Mouse (Mus musculus): ENCODE data around the gene 4930522H14Rik. TPM values are rescaled to one million over a fixed set of nuclear protein-coding genes. Genes with fewer than 3 reads are reported as not detected.

4930522H14Rik gene
- polyA plus RNA-seq, 1 experiment from 2014 or later, result not detected

DNA sequence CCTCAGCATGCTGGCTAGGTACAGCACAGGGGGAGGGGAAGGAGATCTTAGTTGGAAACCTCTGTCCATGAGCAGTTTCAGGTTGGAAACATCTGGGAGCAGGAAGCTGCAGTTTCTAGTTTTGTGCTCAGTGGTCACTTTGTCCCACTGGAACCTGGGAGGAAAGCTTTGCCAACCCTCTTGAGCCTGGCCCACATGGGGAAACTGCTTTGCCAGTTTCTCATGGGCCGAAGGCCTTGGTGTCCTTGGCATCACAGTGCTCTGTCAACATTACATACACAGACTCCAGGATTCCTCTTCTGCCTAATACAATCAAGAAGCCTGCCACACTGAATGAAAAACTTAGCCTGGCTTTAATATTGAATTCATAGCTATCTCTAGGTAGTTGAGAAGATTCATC is 48.4 kb downstream of the 4930522H14Rik start:
- Histone ChIP-seq H3K36me3 (ENCODE audit: control insufficient read depth, insufficient read depth, low read length) (no peaks in the 10 kb centered on the region), H3K4me1 (ENCODE audit: control insufficient read depth, insufficient read depth, low read length) (no peaks in the 10 kb centered on the region), H3K27me3 (replicated peaks; ENCODE audit: control insufficient read depth, insufficient read depth, low read length) (no peaks in the 10 kb centered on the region), H3K9me3 (ENCODE audit: control insufficient read depth, low read length) (no peaks in the 10 kb centered on the region), H3K4me3 (ENCODE audit: low read length) (no peak overlapping the region), H3K9ac (ENCODE audit: low read depth, low read length) (no peak overlapping the region), H3K4me2 (ENCODE audit: low read depth, low read length) (no peak overlapping the region), H3K27ac (ENCODE audit: low read length) (no peak overlapping the region)
- no peak for ATAC-seq
- 78% methylated on average over 1 of the region's 1 CpGs for WGBS

- H3K9me3 ChIP-seq (ENCODE audit: control insufficient read depth, low read length), result no peaks in the 10 kb centered on the region
- H3K27me3 ChIP-seq (replicated peaks; ENCODE audit: control insufficient read depth, insufficient read depth, low read length), result no peaks in the 10 kb centered on the region
- H3K27ac ChIP-seq (ENCODE audit: low read length), result no peak overlapping the region
- no peak overlapping the region for H3K4me2 ChIP-seq (ENCODE audit: low read depth, low read length)
- no peak overlapping the region for H3K4me3 ChIP-seq (ENCODE audit: low read length)
- H3K4me1 ChIP-seq (ENCODE audit: control insufficient read depth, insufficient read depth, low read length), result no peaks in the 10 kb centered on the region
- 84% methylated on average over 2 of the region's 2 CpGs for WGBS
- ATAC-seq, result no peak
- H3K9ac ChIP-seq (ENCODE audit: low read depth, low read length), result no peak overlapping the region
- H3K36me3 ChIP-seq (ENCODE audit: control insufficient read depth, insufficient read depth, low read length), result no peaks in the 10 kb centered on the region
Measured at GRCm38 (mm10) chr4:109481424-109481823, 49.7 kb downstream of the 4930522H14Rik start.

DNA sequence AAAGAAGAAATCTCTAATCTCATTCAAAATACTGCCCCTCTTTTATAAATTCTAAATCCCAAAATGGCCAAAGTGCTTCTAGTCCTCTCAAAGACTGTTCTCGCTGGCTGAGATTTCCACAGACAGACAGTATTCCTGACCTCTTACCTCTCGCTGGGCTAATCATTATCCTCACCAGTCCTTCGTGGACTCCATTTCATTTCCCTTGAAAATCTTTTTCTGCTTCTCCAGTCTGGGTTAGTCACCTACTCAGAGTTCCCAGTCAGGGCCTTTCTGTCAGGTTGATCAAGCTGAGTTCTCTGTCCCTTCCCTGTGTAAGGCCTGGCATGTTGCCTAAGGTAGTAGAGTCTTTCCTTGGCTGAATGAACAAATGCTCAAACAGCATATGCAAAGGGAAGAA is 53.6 kb downstream of the 4930522H14Rik start:
- no peak overlapping the region for H3K4me3 ChIP-seq (ENCODE audit: low read length)
- 87% methylated on average over 3 of the region's 3 CpGs for WGBS
- no peaks in the 10 kb centered on the region for H3K27me3 ChIP-seq (replicated peaks; ENCODE audit: control insufficient read depth, insufficient read depth, low read length)
- H3K36me3 ChIP-seq (ENCODE audit: control insufficient read depth, insufficient read depth, low read length), result no peaks in the 10 kb centered on the region
- H3K9ac ChIP-seq (ENCODE audit: low read depth, low read length), result no peak overlapping the region
- ATAC-seq, result no peak
- H3K4me2 ChIP-seq (ENCODE audit: low read depth, low read length), result no peak overlapping the region
- H3K9me3 ChIP-seq (ENCODE audit: control insufficient read depth, low read length), result no peaks in the 10 kb centered on the region
- H3K27ac ChIP-seq (ENCODE audit: low read length), result no peak overlapping the region
- peaks cover 5% of the 10 kb centered on the region; the same call in 1 of the 2 replicates for H3K4me1 ChIP-seq (ENCODE audit: control insufficient read depth, insufficient read depth, low read length)

GRCm38 (mm10) chr4:109476554-109477014 is 54.5 kb downstream of the 4930522H14Rik start:
- Histone ChIP-seq H3K9ac (ENCODE audit: low read depth, low read length) (peak overlapping the region; percentile 99), H3K27ac (ENCODE audit: low read length) (peak overlapping the region; percentile 95), H3K4me2 (ENCODE audit: low read depth, low read length) (peak overlapping the region; percentile 66), H3K4me1 (ENCODE audit: control insufficient read depth, insufficient read depth, low read length) (peaks cover 5% of the 10 kb centered on the region; the same call in 1 of the 2 replicates), H3K36me3 (ENCODE audit: control insufficient read depth, insufficient read depth, low read length) (no peaks in the 10 kb centered on the region), H3K4me3 (ENCODE audit: low read length) (peak overlapping the region; percentile 93), H3K27me3 (replicated peaks; ENCODE audit: control insufficient read depth, insufficient read depth, low read length) (no peaks in the 10 kb centered on the region), H3K9me3 (ENCODE audit: control insufficient read depth, low read length) (no peaks in the 10 kb centered on the region)
- 0% methylated on average over 37 of the region's 39 CpGs for WGBS
- ATAC-seq, result peak; percentile 99

DNA sequence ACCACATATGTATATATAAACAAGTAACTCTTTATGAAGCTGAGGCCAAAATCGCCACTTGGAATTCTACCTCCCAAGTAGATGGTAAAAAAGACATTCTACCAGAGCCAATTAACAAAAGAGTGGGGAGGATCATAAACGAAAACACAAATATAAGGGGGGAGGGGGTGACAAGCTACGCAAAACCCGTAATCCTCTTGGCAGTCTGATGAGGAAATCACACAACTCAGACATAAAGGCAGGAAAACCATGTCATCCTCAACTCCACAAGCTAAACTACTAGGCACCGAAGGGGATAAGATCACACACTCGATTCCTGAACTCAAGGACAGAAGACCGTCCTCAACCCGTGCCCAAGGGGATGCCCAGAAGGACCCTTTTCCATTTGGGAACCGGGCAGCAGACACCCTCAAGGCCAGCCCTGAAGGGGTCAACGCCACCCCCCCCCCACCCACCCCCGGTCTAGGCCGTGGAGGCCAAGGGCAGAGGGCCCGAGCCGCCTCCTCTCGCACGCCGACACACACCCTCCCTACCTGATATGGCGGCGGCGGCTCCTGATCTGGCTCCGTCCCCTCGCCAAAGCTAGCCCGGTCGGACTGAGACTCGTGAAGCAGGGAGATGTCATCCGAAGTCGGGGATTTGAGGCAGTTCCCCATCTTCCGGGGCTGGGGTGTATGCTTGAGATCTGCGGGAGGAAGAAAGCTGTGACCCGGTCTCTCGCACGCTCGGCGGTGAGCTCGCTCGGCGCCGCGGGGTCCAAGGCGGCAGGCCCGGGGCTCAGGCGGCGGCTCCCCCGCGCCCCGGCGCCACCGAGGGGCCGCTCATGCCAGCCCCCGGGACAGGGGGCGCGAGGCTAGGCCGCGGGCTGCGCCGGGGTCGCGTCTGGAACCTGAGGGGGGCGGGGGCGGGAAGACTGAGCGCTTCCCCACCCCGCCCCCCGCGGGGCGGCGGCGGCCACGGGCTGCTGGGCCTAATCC is 55.2 kb downstream of the 4930522H14Rik start:
- peak; percentile 67 for ATAC-seq
- H3K27ac ChIP-seq (ENCODE audit: low read length), result peak overlapping the region; percentile 95
- H3K36me3 ChIP-seq (ENCODE audit: control insufficient read depth, insufficient read depth, low read length), result no peaks in the 10 kb centered on the region
- H3K27me3 ChIP-seq (replicated peaks; ENCODE audit: control insufficient read depth, insufficient read depth, low read length), result no peaks in the 10 kb centered on the region
- peak overlapping the region; percentile 99 for H3K9ac ChIP-seq (ENCODE audit: low read depth, low read length)
- peak overlapping the region; percentile 93 for H3K4me3 ChIP-seq (ENCODE audit: low read length)
- peaks cover 5% of the 10 kb centered on the region; the same call in 1 of the 2 replicates for H3K4me1 ChIP-seq (ENCODE audit: control insufficient read depth, insufficient read depth, low read length)
- under 1% methylated on average over 62 of the region's 68 CpGs for WGBS
- H3K4me2 ChIP-seq (ENCODE audit: low read depth, low read length), result peak overlapping the region; percentile 66
- H3K9me3 ChIP-seq (ENCODE audit: control insufficient read depth, low read length), result no peaks in the 10 kb centered on the region

GRCm38 (mm10) chr4:109475078-109475477 is 56.0 kb downstream of the 4930522H14Rik start:
- Histone ChIP-seq H3K4me3 (ENCODE audit: low read length) (peak overlapping the region; percentile 17; the same call in 1 of the 2 replicates), H3K4me2 (ENCODE audit: low read depth, low read length) (peak overlapping the region; percentile 66), H3K9ac (ENCODE audit: low read depth, low read length) (no peak overlapping the region), H3K36me3 (ENCODE audit: control insufficient read depth, insufficient read depth, low read length) (no peaks in the 10 kb centered on the region), H3K27me3 (replicated peaks; ENCODE audit: control insufficient read depth, insufficient read depth, low read length) (no peaks in the 10 kb centered on the region), H3K9me3 (ENCODE audit: control insufficient read depth, low read length) (no peaks in the 10 kb centered on the region), H3K4me1 (ENCODE audit: control insufficient read depth, insufficient read depth, low read length) (peaks cover 5% of the 10 kb centered on the region; the same call in 1 of the 2 replicates), H3K27ac (ENCODE audit: low read length) (no peak overlapping the region)
- WGBS, result 37% methylated on average over 2 of the region's 2 CpGs
- no peak for ATAC-seq

DNA sequence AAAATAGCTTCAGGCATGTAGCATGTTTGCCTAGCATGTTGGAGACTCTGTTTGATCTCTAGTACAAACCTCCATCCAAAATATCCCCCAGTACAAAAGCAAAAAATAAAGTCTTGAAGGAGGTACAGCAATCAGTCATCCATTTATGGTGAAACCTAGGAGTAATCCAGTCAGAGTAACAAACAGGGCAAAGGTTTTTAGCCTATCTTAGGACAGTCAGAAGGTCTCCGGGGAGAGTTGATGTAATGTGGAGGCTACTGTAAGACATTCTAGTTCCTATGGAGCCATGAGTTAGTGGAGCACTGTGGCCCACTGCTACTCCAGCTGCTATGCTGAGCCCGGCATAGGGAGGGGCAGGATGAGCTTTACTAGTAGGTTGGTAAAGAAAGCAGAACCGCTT is 58.5 kb downstream of the 4930522H14Rik start:
- no peaks in the 10 kb centered on the region for H3K36me3 ChIP-seq (ENCODE audit: control insufficient read depth, insufficient read depth, low read length)
- H3K4me1 ChIP-seq (ENCODE audit: control insufficient read depth, insufficient read depth, low read length), result peaks cover 5% of the 10 kb centered on the region; the same call in 1 of the 2 replicates
- H3K27me3 ChIP-seq (replicated peaks; ENCODE audit: control insufficient read depth, insufficient read depth, low read length), result no peaks in the 10 kb centered on the region
- no peaks in the 10 kb centered on the region for H3K9me3 ChIP-seq (ENCODE audit: control insufficient read depth, low read length)
- H3K27ac ChIP-seq (ENCODE audit: low read length), result no peak overlapping the region
- no peak overlapping the region for H3K4me2 ChIP-seq (ENCODE audit: low read depth, low read length)
- WGBS, result 88% methylated on average over 3 of the region's 3 CpGs
- no peak overlapping the region for H3K9ac ChIP-seq (ENCODE audit: low read depth, low read length)
- no peak overlapping the region for H3K4me3 ChIP-seq (ENCODE audit: low read length)
- ATAC-seq, result no peak

- H3K4me3 ChIP-seq (ENCODE audit: low read length), result no peak overlapping the region
- H3K4me2 ChIP-seq (ENCODE audit: low read depth, low read length), result no peak overlapping the region
- H3K36me3 ChIP-seq (ENCODE audit: control insufficient read depth, insufficient read depth, low read length), result no peaks in the 10 kb centered on the region
- H3K27ac ChIP-seq (ENCODE audit: low read length), result no peak overlapping the region
- H3K9me3 ChIP-seq (ENCODE audit: control insufficient read depth, low read length), result no peaks in the 10 kb centered on the region
- ATAC-seq, result no peak
- no peak overlapping the region for H3K9ac ChIP-seq (ENCODE audit: low read depth, low read length)
- H3K27me3 ChIP-seq (replicated peaks; ENCODE audit: control insufficient read depth, insufficient read depth, low read length), result no peaks in the 10 kb centered on the region
- H3K4me1 ChIP-seq (ENCODE audit: control insufficient read depth, insufficient read depth, low read length), result peaks cover 5% of the 10 kb centered on the region; the same call in 1 of the 2 replicates
Measured at GRCm38 (mm10) chr4:109471606-109472005, 59.5 kb downstream of the 4930522H14Rik start.

DNA sequence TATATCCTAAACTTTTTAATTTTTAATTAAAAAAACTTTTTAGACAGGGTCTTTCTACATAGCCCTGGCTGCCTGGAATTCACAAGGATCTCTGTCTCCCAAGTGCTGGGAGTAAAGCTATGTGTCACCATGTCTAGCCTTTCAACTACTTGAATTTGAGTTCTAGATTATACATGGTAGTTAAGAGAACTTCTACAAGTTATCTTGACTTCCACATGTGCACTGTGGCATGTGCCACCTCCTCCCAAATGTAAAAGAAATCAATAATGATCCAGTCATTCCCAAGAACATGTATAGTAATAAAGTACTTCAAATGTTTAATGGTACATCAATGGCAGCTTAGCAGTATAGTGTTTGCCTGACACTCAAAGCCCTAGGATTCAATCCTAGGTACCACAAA is 63.4 kb downstream of the 4930522H14Rik start:
- H3K9me3 ChIP-seq (ENCODE audit: control insufficient read depth, low read length), result no peaks in the 10 kb centered on the region
- H3K4me2 ChIP-seq (ENCODE audit: low read depth, low read length), result no peak overlapping the region
- no peak overlapping the region for H3K27ac ChIP-seq (ENCODE audit: low read length)
- no peak overlapping the region for H3K4me3 ChIP-seq (ENCODE audit: low read length)
- no peaks in the 10 kb centered on the region for H3K4me1 ChIP-seq (ENCODE audit: control insufficient read depth, insufficient read depth, low read length)
- H3K27me3 ChIP-seq (replicated peaks; ENCODE audit: control insufficient read depth, insufficient read depth, low read length), result no peaks in the 10 kb centered on the region
- ATAC-seq, result no peak
- H3K9ac ChIP-seq (ENCODE audit: low read depth, low read length), result no peak overlapping the region
- no peaks in the 10 kb centered on the region for H3K36me3 ChIP-seq (ENCODE audit: control insufficient read depth, insufficient read depth, low read length)
